Mouse (Mus musculus) urinary bladder, postnatal 36 days (tissue): ENCODE data around the gene Dmrtc2.

Source experiments
- DNase-seq, 2 experiments: peaks; one replicate each; pipeline ENCODE4 v3.0.0; 2022; ENCODE audit warnings: low spot score in 2 of 2, mixed read lengths in 1 of 2

Gene Dmrtc2

DNA sequence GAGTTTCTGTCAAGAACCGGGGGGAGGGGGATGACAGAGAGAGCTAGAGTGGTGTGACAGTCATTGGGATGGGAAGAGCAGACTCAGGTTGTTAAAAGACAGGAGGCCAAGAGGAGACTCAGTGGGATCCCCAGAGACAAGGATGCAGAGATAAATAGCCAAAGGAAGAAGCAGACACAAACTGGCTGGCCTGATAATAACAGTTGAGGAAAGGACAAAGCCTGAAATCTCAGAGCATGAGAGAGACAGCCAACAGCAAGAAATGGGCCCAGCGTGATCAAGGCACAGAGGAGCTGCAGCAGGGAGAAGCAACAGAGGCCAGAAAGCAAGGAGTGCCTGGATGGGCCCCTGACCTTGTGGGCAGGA lies 32.4 kb downstream of the Dmrtc2 start:
- no peak for DNase-seq

DNA sequence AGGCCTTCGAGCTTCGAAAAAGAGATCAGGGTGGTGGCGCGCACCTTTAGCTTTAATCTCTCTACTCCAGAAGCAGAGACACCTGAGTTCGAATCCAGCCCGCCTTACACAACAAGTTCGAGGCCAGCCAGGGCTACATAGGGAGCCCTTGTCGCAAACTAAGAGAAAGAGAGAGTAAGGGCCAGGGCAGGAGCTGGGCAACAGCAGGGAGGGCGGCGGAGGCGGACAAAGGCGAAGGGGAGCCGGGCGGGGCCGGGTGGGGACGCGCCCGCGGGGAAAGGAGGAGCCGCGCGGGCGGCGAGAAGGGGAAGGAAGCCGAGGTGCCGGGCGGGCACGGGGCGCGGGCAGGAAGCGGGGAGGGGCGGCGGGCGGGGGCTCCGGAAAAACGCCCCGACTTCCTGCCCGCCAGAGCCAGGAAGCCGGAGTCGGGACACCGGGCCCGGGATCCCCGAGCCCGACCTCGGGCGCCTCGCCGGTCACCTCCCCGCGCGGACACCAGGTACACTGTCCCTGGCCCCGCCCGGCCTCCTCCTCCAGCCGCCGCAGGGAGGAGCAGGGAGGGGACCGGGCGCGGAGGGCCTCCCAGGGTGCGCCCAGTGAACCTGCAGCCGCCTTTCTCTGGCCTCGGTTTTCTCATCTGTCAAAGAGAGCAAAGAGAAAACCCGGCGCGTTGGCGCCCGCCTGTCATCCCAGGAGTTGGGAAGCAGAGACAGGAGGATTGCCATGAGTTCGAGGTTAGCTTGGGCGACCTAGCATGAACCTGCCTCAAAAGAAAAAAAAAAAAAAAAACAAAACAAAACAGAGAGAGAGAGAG lies 33.0 kb downstream of the Dmrtc2 start, which contains the start of gene Arhgef1:
Gene Arhgef1, plus strand, starts transcription at position 283 of the 814 bp plus-strand sequence.
- DNase-seq, result peak; percentile 53 to 66

DNA sequence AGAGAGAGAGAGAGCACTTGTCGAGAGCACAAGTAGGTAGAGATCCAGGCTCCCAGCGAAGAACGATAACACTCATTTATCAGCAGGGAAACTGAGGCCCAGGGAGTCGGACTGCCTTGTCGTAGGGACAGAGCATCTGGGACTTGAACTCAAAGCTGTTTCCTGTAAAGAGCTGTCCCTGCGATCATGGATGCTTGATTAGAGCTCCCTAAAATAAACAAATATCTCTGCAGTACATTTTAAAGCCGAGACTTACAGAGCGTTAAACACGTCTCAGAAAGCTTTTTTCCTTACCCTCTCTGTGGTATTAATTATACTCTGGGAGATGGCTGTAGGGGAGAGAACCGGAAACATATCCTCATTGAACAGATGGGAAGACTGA lies 33.6 kb downstream of the Dmrtc2 start:
- no peak for DNase-seq

- peak; percentile 95 to 98 for DNase-seq
These were observed 34.2 kb downstream of the Dmrtc2 start for GRCm38 (mm10) chr7:24904070-24904483.

- peak; percentile 28 to 50 for DNase-seq
These were observed 35.1 kb downstream of the Dmrtc2 start for GRCm38 (mm10) chr7:24904936-24905335.

DNA sequence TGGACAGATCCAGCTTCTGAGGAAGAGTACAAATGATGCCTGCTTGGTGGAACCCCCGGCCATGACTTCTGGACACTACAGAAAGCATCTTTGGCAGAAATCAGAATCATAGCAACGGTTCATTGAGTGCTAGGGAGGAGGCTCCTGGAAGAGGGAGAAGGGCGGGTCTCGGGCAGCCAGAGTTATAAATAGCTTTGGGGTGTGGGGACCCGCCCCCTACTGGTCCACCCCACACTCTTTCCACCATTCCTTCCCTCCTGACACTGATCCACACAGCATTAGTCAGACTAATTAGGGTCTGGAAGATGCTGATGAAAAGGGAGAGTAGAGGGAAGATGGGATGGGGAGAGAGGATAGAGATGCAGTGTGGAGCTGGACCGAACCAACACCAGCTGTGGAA lies 36.7 kb downstream of the Dmrtc2 start:
- DNase-seq, result no peak

GRCm38 (mm10) chr7:24907211-24907748 lies 37.4 kb downstream of the Dmrtc2 start:
- DNase-seq, result peak; percentile 43 to 65

DNA sequence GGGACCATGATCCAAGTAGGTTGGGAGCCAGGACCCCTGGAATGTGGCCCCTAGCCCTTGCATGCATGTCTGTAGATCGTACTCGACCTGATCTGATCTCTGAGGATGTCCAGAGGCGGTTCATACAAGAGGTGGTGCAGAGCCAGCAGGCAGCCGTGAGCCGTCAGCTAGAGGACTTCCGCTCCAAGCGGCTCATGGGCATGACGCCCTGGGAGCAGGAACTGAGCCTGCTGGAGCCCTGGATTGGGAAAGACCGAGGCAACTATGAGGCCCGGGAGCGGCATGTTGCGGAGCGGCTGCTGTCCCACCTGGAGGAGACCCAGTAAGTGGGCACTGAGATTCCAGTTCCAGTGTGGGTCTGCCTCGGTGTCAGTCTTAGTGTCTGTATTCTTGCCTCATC lies 42.6 kb downstream of the Dmrtc2 start:
- peak in 1 of 2 experiments; percentile 45 for DNase-seq

GRCm38 (mm10) chr7:24918763-24919323 lies 49.0 kb downstream of the Dmrtc2 start:
- DNase-seq, result no peak

DNA sequence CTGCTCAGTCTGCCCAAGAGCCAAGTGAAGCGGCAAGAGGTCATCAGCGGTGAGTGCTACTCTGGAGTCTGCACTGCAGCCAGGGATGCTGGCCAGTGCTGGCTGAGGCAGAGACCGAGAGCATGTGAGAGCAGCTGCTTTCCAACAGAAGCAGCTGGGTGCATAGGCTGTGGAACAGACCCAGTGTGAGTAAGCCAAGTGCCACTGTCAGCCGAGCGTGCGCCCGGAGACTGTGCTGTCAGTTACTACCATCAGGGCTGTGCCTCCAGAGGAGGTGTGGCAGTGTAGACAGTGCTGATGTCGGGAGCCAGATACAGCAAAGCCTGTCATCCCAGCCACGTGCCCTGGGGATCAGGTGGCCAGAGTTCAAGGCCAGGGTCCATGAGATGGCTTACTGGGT lies 49.9 kb downstream of the Dmrtc2 start:
- DNase-seq, result no peak
